Mouse (Mus musculus): ENCODE data around the gene Mybph.

Mybph gene

DNA sequence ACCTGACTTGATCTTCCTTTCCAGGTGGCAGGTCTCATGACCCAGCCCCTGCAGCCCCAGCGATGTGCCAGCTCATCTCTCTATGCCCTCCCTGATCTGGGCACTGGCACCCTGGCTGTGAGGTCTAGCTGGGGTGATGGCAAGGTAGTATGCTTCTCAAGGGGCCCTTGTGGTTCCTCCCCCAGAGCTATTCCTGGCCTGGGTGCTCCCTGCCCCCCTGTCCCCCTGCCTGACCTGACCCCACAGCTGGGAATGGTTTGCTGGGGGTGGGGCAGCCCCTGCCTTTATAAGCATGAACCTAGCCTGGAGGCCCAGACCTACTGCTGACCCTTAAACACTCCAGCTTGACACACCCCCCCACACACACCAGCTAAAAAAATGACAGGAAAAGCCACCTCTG is at the start of gene Mybph:
Gene Mybph, plus strand, starts transcription at position 323 of the 400 bp plus-strand sequence.
- no peak for DNase-seq

DNA sequence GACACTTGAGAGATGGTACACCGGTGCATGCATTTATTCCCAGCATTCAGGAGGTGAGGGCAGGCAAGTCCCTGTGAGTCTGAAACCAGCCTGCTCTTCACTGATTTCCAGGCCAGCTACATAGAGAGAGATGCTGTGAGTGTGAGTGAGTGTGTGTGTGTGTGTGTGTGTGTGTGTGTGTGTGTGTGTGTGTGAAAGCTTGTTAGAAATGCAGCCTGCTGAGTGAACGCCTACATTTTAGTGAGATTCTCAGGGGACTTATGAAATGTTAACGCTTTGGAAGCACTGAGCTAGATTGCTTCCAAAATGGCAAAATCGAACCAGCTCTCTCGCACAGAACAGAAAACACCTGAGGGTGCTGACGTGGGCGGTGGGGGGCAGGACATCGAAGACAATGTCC is 47.2 kb upstream of the Mybph start:
- peak; percentile 67 for DNase-seq

DNA sequence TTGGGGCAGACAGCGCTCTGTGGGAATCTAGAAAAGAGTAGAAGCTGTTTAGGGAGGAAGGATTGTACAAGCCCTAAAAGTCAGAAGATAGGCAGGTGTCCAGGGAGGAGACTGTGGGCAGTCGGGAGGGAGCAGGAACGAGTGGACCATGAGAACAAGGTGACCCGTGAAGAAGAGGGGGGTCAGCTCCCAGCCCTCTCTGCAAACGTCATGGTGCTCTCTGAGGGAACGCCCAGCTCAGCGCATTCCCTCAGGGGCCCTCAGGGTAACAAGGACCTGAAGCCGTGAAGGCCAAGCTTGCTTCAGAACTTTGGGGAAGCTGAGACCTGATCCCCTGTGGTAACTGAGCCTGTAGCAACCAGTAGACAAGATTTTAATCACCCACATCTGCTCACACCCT is 43.2 kb upstream of the Mybph start:
- DNase-seq: no peak

DNA sequence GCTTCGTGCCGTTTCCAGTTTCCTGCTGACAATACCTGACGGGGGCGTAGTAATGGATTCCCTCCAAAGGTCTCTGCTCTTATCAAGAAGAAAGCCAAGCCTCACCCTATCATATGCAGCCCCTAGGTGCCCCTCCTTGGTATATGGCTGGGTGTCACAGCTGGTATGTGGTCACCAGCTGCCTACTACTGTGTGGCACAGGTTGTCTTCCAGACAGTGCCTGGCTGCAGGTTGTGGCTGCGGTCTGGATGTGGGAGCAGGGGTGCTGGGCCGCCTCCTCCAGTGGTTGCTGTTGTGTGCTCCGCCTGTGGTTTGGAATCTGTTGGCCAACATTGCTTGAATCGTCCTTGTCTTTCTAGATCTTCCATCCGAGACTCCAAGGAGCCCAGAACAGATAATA is 42.5 kb upstream of the Mybph start:
- DNase-seq: no peak

DNA sequence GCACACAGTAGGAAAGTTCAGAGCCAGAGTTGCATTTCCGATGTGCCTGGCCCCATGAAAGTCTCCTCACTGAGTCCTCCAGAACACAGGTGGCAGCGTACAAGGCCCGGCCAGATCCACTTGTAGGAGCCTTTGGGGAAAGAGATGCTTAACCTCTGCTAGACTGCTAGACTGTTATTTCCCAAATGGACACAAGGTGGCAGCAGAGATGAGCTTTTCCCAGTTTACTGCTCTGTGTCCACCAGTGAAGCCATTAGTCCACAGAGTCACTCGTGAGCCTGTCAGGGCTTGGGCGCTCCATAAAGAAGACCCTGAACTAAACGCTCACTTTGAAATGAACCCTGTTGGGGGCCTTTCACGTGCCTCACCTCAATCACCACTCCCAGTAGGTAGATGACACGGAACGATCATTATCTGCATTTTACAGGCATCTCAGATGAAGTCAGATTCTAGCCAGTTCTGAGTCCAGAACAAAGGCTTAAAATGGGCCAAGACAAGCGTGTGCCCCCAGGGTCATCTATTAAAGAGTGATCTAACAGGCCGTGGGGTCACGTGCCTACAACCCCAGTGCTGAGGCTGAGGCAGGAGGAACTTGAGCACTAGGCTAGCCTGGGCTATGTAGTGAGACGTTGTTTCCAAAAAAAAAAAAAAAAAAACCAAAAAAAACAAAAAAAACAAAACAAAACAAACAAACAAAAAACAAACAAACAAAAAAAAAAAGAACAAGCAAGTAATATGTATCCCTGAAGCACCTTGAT is 41.4 kb upstream of the Mybph start:
- DNase-seq: peak; percentile 74

DNA sequence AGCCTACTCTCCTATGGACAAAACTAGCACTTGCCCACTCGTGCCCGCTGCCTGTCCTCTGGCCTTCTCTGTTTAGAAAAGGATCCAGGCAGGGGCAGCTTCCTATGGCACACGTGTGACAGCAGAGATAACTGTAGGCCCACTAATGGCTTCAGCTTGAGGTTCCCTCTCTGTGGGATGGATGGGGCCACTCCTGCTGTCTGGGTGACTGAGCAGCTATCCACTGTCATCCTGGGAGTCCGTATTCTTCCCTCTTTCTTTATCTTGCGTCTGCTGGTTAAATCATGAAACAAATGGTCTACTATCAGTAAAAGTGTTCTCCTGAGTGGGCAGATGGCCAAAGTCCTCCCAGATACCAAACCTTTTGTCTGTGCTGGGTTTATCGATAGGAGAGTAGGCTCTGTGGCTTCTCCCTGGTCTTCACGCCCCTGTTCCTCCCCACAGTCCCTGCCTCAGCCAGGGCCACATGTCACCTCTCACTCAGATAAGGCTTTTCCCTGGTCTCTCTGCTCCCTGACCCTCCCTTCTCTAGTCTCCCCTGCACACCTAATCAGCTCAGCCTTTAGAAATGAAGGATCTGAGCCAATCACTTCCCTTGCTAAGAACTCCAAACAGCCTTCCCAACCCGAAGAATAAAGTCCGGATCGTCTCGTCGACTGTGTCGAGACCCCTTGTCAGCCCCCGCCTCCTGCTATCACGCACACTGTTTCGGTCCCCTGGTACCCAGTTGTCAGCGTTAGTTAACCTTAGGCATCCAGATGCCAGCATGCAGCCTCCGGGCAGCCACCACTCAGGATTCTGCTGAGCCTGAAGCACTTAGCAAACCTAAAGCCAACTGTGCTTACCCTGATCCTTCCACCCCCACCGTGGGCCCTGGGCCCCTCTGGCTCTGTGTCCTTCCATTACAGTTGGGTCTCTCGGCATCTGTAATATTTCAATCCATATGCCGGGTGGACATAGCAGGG is 40.3 kb upstream of the Mybph start:
- DNase-seq: no peak

DNA sequence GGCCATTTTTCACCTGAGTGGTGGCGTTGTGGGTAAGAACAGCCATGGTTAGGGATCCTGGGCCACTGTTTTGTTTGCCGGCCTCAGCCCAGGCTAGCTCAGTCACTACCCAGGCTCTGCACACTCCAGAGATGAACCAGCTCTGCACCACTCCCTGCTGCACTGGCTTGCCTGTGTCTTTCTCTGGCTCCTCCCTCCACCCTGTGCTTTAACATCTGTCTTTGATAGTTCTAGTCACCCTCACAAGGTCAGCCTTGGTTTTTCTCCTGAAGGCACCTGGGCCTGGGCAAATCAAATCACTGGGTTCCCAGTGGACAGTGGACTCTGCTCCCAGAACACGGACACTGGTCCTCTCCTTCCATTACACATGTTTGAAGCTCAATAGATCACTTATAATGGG is 39.1 kb upstream of the Mybph start:
- DNase-seq: no peak

DNA sequence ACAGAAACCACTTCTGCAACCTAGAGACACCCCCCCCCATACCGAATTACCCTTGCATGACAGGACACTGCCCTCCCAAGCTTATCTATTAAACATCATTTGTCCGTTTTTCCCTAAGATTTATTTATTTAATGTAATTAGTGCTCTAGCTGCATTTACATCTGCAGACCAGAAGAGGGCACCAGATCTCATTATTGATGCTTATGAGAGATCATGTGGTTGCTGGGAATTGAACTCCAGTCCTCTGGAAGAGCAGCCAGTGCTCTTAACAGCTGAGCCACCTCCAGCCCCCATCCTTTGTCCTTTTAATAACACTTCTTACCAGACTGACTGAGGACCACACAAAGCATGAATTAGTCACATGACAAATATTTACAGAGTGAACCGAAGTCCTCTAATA is 38.6 kb upstream of the Mybph start:
- no peak for DNase-seq

DNA sequence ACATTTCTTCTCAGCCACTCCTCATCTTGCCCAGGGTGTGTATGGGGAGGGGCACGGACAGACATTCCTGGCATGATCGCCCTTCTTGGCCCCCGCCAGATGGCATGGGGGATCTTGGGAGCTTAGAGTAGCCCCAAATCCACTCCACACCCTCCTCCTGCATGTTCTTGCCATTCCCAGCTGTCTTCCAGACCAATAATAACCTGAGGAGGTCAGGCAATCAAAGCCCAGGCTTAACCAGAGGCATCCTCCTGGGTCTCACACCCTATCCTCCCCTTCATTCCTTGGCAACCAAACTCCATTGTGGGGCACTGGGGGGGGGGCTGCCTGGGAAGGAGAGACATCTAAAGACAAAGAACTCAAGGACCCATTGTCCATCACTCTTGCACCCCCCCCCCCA is 32.8 kb upstream of the Mybph start:
- DNase-seq: no peak

DNA sequence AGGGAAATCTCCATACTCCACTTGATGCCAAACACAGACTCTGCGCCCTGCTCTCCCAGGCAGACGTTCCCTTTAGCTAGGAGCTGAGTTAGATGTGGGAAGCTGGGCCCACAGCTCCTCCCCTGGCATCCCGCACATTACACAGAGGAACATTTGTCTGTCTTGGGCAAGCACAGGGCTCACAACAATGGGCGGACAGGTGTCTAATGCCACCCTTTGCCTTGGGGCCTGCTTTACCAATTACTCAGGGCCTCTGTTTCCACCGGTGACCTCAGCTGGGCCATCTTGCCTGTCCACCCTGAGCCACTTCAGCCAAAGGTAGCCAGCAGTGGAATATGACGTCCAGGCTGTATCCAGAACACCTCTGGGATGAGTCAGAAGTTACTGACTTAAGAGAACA is 31.8 kb upstream of the Mybph start:
- DNase-seq: no peak

DNA sequence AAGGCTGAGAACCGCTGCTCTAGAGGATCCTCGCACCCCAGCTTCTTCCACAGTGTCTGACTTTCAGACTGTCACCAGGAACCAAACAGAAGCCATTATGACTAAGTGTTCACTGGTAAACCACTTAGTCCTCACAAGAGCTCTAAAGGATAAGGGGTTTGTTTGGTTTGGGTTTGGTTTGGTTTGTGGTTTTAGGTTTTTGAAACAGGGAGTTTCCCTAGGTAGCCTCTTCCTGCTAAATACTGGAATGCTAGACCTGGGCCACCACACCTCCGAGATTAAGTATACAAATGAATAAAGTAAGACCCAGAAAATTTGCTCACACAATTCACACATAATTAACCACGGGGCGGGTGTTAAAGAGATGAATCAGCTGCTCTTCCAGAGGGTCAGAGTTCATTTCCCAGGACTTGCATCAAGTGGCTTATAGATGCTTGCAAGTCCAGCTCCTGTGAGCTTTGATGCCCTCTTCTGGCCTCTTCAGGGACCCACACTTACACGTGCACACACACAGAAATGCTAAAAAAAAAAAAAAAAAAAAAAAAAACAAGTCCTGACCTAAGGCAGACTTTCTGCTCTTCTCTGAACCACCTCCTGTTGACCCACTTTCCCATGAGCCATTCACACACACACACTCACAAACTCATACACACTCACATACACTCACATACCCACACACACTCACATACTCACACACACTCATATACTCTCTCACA is 30.6 kb upstream of the Mybph start:
- DNase-seq: no peak

DNA sequence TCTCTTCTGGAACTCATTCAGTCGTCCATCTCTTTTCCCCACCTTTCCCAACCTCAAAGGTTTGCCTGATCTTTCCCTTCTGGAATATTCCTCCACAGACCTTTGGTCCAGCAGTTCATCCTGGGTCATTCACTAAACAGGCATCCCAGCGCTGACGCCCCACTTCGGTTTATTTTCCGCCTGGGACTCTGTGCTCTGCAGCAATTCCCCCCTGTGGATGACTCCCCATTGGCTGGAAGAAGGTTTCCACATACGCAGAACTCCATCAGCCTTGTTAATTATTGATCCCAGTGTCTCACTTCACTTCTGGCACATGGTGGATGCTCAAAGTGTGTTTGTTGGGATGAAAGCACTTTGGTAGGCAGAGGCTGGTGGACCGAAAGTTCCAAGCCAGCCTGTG is 29.8 kb upstream of the Mybph start:
- DNase-seq: no peak

DNA sequence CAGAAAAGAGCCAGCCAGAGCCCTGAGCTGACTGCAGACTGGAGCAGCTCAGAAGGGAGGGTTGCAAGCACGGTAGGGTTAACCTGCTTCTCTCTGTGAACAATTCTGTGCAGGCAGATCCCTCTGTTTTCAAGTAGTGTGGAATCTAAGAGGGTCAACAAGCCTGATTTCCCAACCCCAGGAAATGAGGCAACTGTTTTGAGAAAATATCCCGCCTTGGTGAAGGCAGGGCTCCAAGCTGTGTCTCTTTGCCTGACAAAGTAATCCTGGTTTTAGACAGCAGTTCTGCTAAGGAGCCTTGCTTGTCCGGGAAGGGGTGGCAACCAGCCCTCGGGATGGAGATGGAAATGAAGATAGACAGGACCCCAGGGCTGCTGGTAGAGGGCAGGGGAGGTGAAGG is 28.8 kb upstream of the Mybph start:
- DNase-seq: no peak

DNA sequence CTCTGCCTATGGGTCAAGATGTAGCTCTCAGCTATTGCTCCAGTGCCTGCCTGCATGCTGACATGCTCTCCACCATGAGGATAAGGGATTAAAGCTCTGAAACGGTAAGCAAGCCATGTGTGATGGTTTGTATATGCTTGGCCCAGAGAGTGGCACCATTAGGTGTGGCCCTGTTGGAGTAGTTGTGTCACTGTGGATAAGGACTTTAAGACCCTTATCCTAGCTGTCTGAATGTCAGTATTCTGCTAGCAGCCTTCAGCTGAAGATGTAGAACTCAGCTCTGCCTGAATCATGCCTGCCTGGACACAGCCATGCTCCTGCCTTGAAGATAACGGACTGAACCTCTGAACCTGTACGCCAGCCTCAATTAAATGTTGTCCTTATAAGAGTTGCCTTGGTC is 26.7 kb upstream of the Mybph start:
- no peak for DNase-seq

DNA sequence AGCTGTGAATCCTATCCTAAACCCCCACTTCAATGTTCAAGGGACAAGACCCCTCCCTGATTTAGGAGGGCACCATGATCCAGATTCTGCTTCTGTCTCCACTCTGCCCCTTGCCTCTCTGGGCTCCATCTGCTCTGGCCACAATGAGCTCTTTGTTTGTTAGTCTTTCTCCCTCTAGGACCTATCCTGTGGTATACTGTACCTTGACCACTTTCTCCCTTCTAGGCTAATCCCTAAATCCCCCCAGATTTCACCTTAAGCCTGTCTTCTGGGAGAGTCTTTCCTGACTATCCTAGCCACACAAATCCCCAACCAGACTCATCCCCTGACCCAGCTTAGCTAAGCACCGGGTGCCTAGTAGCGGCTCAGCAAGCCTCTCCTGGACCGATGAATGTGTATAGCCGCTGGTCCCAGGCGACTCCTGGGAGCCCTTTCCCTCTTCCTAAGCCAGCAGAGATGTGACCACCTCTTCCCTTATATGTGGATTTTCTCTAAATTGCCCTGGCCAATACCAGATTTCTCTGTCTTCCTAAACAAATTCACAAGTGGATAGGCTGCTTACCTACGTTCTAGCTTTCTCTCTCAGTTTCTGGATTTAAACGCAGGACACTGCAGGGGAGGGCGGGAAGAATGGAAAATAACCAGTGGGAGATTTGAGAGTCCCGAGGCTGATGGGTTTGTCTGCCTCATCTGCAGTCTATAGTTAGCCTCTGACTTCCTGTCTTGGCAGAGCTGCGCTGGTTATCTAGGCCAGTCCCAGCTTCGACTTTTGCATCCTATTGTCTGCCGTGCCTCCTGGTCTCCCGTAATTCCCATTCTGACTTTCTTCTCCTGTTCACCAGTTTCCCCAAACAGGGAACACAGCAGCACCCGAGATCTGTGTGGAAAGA is 25.6 kb upstream of the Mybph start:
- DNase-seq: peak; percentile 48

DNA sequence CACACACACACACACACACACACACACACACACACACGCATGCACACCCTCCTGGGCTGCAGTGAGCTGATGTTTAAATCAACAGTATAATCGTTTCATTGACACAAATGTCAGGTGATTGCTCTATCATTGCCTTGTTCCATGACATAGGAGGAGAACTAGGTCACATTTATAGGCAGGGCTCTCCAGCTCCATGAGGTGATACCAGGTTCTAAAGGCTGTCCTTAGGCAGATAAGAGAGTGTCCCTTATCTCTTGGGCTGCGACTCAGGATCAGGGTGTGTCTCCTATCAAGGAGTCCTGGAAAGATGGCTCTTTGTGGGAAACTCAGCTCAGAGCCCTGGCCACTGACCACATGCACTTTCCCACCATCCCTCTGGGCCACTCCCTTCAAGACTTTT is 24.7 kb upstream of the Mybph start:
- DNase-seq: no peak

DNA sequence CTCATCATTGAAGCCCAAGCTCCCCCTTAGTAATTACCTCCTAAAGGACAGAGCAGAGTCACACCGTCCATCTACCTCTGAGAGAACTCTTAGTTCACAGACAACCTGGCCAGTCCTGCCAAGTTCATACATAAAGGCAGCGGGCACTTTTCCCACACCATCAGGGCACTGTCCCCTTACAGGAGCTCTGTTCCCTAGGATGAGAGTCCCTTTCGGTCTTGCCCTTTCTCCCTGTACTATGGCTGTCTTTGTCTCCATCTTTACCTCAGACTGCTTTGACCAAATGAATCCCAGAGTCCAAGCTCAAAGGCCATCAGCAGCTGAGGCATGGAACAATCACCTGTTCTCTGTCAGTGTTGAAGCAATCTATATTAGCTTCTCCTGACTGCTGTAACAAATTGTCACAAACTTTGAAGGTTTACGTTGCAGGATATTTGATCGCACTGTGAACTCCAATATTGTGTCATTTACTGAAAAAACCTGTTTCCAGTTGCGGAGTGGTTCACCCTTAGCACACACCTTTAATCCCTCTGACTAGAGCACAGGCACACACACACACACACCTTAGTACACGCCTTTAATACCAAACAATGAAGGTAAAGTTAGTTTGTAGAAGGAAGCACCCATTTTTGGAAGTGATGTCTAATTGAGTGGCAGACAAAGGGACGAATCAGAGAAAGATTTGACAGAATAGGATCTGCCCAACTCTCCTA is 24.1 kb upstream of the Mybph start:
- no peak for DNase-seq

DNA sequence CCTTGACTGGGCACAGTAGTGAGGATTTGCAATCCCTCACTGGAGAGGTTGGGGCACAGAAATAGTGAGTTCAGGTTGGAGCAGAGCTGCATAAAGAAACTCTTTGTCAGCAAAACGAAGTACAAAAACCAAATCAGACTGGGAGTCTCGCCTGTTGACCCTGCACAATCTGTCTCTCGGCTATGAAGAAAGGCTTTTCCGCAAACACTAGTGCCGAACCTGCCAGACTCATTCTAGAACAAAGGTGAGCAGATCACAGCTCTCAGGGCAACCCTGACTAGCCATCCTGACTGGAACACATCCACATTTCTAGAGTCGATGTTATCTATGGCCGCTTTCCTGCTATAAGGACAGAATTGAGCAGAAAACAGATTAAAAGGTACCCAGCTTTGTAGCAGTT is 20.2 kb upstream of the Mybph start:
- DNase-seq: no peak

DNA sequence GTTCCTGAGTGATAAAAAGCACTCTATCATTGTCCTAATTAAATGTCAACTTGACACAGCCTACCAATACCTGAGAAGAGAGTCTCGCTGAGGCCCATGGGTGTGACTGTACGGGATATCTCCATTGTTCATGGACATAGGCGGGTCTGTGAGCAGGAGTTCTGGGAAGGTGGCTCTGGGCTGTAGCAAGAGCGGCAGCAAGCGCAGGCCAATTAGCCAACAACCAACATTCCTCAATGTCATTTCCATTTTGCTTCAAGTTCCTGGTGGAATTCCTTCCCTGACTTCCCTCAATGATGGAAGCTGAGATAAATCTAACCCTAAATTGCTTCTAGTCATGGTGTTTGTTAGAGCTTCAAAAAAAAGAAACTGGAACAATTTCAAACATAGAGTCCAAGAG is 15.3 kb upstream of the Mybph start:
- no peak for DNase-seq

DNA sequence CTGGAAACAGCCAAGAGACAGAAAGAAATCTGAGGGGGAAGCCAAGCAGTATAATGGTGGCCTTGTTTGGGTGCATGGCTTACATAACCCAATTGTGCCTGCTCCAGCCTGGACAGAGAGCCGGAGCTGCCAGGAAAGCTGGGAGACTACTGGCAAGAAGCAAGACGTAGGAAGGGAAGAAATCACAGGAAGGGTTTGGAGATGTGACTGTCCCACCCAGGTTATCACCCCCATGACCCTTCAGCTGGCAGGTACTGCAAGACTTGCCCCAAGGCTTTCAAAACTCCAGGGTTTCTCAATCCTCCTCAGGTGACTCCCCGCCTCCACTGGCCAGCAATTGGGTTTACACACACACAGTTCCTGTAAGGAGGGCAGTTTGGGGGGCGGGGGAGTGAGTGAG is 11.2 kb upstream of the Mybph start, which contains the start of gene Chil1:
Gene Chil1, plus strand, starts transcription at position 152 of the 400 bp plus-strand sequence.
- DNase-seq: no peak

DNA sequence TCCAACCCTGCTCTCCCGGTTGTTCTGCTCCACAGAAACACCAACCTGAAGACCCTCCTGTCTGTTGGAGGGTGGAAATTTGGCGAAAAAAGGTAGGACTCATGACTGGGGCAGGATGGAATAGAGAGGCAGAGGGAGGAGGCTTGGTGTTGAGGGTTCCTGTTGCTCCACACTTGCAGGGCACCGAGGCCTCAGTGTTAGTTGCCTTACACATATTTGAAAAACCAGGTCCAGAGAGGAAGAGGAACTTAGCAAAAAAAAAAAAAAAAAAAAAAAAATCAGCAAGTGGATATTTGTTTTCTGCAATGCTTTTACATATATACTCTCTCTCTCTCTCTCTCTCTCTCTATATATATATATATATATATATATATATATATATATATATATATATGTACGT is 9.2 kb upstream of the Mybph start:
- DNase-seq: no peak

DNA sequence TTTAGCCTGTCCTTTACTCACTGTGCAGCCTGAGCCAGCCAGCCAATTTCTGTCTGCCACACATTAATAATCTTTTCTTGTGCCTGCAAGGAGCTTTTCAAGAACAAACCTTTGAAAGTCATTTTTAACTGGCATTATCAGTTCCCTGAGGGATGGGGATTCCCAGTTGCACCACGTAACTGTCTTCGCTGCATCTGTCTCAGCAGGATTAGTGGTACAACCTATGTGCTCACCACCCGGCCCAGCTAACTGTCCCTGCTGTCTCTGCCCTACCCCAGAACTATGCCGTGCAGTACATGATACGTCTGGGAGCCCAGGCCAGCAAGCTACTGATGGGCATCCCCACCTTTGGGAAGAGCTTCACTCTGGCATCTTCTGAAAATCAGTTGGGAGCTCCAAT is 5.0 kb upstream of the Mybph start:
- DNase-seq: no peak
